Mouse (Mus musculus) urinary bladder, postnatal 4 days (tissue): ENCODE results near the gene Cstad.
A peak's percentile ranks its signal among the peaks of the same experiment; 100 is the strongest.

Experiments used
- DNase-seq, 2 experiments: peaks; one replicate each; pipeline ENCODE4 v3.0.0; 2021 to 2022; ENCODE audit warnings: low spot score in 2 of 2

Gene Cstad

DNA sequence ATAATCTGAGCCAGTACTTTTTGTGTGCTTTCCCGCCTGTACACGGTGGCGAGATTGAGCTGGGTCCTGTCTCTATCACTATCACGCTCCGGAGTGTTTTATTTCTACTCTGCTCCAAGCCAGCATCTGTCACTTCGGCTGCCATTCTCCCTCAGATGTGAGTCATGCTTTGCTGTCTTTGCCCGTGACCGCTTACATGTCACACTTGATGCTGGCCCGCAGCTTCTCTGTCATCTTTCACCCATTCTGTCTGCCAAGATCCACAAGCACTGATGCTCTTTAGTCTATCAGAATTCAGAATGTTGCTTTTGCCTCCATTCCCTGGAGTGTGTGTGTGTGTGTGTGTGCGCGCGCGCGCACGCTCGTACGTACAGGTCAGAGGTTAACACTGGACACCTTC is 33.5 kb downstream of the Cstad start:
- no peak for DNase-seq

DNA sequence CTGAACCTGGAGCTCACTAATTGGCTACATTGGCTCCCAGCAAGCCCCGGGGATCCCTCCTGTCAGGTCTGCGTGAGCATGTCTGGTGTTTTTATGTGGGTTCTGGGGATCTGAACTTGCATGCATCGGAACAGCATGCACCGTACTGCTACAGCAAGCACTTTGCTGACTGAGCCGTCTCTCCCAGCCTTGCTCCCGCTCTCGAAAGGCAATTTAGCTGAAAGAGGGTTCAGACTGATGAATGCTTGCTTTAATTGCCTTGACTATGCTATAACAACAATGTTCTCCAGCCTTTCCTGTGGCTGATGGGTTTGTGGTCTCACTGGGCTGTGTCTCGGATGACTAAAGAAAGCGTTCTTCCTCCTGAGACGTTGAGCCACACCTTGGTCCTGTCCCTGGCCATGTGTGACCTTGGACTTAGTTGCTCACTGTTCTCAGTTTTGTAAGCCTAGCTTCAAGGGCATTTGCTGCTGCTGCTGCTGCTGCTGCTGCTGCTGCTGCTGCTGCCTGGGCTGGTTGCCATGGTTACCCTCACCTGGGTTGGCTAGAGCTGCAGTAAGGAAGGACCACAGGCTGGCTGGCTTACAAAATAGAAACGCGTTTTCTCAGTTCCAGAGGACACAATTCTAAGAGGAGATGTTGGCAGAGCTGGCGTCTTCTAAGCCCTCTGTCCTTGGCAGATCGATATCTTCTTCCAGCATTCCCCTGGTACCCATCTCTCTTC is 34.4 kb downstream of the Cstad start:
- DNase-seq, result no peak

DNA sequence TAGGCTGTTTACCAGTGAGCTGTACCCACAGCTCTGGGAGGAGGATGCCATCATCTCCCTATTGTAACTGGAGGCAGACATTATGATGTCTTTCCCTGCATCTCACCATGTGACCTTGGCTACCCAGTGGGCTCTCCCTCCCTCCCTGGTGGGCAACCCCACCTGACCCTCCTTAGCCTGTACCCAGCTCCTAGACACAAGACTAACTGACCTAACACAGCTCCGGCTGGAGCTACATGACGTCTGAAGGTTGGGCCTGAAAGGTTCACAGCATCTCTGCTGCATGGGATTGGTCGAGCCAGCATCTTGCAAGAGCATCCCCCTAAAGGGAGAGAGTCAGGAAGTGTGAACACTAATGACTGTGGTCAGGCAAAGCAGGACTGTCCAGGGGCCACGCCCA is 35.0 kb downstream of the Cstad start:
- no peak for DNase-seq

DNA sequence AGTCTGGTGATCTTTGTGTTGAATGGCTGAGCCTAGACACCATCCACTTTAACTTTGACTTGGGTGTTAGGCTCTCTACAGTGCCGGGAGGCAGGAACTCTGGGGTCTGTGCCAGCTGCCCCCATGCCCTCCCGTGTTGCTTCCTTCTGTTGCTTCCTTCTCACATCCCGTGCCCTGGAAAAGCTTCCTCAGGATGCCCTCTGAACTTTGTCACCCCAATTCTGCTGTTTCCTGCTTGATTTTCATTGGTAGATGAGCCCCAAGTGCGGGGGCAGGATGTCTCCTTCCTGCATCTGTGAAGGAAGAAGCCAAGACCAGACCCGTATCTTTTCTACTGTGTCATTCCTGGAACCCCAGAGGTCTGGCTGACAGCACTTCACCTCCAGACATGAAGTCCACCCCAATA is 41.4 kb downstream of the Cstad start:
- no peak for DNase-seq

DNA sequence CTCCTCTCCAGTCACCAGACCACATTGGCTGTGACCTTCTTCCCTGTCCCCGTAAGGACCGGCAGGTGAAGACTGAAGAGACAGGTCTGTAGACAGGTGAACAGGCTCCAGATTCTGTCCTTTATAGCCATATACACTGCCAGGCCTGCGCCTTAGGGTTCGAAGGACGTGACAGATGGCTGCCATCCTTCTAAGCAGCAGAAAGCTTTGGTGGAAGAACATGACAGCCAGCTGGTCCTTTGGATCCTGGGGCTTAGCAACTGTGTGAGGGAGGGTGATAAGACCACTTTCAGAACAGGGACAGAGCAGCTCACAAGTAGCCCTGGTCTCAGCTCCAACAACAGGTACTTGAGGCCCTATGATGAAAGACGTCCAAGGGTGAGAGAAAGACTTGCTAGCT is 43.2 kb downstream of the Cstad start:
- DNase-seq, result no peak

DNA sequence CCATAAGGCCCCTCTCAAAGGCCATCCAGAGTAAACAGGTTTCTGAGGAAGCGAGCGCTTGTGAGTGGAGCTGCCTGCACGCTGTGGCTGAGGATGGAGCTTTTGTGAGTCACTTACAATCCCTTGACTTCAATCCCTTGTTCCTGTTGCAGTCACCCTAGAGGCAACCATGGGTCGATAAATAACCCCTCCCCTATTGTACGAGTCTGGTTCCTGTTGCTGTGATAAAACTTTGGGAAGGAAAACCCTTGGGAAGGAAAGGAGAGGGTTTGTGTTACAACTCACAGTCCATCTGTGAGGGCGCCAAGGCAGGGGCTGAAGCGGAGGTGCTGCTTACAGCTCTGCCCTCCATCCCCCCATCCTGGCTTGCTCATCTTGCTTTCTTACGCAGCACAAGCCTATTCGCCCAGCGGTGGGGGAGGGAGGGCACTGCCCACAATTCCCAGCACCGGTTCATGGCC is 45.2 kb downstream of the Cstad start:
- DNase-seq, result no peak

DNA sequence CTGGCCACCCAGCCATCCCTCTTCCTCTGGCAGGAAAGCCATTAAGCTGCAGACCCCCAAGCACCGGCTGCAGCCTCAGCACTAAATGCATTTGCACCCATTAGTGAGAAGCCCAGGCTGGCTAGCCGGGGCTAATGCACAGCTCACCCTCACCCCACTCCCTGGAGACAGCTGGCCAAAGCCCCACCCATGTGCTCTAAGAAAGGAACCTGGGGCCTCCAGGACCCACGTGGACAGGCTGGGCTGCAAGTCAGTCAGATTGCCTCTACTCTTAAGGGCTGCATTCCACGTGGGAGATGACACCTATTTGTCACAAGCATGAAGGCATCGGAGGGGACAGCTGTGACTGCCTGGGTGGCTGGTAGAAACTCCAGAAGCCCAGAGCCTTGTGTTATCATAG is 48.0 kb downstream of the Cstad start:
- no peak for DNase-seq

DNA sequence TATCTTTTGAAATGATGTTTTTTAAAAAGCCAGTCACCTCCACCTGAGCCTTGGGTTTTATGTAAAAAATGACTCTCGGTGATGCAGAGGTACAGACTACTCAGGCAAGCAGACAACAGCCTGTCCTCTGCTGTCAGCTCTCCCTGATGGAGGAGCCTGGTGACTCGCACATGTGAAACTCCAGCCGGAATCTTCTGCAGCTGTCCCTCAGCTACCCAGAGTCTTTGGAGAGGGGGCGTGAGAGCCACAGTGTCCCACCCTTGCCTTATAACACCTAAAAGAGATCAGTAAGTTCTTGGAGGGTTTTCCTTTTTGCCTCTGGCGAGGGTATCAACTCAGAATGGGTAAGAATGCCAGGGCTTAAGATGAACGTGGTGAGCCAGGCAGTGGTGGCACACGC is 48.6 kb downstream of the Cstad start:
- DNase-seq, result no peak

DNA sequence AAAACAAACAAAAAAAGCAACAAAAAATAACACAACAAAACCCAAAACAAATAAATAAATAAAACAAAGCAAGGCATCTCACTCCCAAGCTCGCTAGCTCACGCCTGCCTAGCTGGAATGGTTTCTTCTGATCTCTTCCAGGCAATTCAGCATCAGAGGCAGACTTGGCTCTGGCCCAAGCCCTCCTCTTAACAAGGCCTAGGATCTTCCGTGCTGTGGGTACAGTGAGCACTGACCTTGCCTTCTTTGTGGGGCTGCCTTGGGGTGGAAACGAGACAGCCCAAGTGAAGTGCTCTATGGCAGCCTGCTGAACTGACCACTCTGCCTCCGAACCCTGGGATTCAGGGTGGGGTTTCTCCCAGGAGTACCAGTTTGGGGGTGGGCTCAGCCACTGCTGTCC is 52.0 kb downstream of the Cstad start:
- DNase-seq, result peak; percentile 61 to 72

DNA sequence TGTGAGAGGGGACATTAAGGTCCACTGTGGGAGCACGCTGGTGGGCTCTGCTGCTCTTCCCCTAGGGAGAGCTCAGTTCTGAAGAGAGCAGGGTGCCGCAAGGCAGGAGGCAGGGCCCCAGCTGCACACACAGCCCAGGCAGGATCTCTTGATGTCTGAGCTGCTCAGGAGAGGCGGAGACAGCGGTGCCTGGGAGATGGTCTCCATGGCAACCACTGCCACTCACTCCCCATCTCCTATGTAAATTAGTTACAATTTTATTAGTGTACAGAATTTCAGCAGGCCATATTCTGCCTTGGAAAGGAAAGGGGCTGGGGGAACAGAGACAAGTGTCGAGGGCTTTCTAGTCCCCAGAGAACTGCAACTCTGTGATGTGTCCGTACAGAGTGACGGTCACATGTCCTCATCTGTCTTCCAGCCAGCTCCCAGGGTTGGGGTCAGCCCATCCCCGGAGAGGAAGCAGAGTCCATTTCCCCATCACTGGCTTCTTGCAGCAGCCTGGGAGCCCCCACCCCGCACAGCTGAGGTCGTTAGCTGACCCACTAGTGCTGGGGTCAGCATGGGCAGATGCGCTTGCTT is 52.6 kb downstream of the Cstad start:
- no peak for DNase-seq

DNA sequence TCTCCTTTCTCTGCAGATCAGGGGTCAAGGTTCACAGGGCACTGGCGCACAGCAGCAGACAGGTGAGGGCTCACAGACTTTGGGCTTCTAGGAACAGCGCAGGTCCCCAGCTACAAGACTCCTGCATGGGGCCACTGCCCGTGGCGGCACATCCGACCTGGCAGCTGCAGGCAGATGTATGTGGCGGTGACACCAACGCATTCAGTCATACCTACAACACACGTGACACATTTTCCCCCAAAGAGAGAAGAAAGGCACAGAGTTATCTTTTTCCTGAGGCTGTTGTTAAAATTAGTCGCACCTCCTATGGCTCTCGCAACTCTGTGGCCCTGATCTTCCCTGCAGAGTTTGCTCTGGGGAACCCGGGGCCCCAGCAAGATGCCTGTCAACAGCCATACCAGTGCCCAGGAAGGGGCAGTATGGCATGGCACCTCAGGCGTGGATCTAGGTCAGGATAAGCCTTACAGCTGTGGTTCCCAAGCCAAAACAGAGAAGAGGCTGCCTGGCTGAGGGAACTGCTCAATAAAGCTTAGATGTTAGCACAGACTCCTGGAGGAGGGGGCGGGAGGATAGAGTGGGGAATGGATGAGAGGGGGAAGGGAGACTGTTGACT is 53.1 kb downstream of the Cstad start:
- DNase-seq, result no peak

DNA sequence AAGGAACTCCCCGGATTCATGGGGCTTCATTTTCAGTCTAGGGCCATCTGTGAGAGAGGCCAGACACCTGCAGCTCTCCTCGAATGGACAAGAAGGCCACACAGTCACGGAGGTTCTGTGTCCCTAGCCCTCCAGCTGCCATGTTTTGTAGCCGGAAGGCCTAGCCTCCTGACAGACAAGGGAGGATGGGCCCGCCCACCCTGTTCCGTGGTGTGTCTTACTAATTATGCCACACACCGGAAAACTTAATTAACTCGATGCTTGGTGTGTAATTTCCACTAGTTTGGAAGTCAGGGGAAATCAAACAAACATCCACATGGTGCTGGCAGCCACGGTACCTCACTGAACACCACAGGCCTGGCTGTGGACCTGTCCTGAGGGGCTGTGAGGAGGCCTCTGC is 55.4 kb downstream of the Cstad start:
- DNase-seq, result no peak

DNA sequence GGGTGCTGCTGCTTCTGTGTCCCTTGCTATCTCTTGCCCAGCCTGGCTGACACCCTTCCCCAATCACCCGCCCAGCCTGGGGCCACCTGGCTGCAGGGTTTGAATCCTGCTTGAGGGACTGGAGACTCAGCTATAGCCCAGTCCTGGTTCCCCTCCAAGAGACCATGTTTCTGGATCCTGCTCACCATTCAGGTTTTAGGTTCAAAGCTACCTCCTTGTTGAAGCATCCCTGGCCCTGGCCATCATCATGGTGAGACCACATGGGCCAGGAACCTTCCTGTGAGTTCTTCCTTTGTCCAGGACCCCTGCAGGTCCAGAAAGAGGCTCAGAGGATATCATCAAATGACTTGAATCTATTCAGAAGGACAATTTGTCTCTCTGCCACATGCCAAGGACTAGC is 57.0 kb downstream of the Cstad start:
- DNase-seq, result no peak

DNA sequence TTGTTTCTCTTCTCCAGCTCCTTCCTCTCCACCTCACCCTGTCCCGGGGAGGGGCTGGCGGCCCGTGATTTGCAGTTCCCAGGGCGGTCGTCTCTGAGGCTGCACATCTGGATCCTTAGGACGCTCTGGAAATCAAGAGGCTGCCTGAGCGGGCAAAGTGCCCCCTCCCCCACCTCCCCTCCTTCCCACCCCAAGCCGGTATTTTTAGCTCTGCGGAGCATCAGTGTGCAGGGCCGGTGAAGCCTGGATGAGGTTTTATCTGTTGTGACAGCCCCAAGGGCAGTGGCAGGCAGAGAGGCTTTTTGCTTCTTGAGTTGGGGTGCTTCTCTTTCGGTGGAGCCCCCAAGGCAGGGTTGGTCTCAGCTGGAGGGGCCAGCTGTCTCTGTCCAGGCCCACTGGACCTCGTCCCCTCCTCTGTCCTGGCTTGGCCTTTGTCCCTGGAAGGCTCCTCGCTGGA is 57.8 kb downstream of the Cstad start:
- DNase-seq, result peak in 1 of 2 experiments; percentile 77

DNA sequence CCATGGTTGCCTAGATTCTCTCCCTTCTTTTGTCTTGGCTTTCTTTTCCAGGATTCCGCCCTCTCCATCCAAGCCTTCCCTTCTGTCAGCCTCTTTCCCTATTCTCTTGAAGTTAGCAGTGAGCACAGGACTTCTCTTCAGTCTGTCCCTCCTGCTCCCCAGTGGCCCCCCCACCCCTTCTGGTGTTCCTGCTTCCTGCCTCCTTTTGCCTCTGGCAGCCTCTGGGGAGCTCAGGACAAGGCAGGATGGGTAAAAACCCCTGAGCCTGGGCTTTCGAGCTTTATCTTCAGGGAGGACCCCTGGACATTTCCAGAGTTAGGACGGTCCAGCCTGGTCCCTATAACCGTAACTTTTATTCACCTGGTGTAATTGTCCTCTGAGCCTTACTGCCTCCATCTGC is 58.2 kb downstream of the Cstad start:
- no peak for DNase-seq

DNA sequence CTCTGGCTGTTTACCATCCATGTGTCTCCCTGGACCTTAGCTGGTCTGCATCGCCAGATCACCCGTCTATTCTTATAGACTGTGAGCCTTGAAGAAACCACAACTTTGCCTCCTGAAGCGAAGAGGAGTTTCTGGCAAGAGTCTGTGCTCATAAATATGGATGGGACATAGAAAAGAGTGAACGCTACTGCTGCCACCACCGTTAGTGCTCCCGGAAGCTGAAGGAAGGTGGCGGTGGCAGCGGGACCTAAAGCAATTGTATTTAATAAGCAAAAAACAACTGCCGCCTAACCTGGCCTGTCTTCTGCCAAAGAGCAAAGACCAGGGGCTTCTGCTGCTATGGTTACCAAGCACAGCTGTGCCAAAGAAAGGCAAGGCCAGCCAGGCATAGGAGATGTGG is 59.3 kb downstream of the Cstad start:
- DNase-seq, result no peak

DNA sequence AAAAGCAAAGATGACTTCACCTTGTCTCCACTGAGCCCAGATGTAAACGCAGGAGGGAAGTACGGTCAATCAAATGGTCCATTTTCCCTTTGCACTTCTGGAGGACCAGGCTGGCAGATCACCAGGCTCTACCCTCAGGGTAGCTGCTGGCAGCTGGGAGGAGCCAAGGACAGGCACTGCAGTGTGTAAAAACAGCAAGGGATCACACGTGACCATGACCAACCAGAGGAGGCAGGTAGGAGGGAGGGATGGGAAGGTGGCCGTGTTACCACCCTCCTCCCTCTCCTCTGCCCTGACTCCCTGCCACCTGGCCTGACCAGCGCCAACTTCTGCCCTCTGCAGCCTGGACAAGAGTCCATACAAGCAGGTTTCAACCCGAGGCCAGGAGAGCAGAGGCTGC is 59.7 kb downstream of the Cstad start:
- DNase-seq, result no peak

DNA sequence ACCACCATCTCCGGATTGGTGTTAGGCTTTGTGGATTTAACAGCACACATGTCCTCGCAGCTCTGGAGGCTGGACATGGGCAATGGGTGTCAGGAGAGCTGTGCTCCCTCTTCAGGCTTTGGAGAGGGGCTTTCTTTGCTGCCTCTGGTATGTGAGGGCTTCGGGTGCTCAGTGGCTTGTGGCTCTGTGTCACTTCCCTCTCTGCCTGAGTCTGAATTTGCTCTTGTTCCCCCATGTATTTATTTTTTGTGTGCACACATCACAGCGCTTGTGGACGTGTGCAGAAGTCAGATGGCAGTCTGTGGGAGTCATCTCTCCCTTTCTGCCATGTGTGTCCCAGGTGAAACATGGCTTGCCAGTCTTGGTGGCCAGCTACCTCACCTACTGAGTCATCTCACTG is 60.9 kb downstream of the Cstad start:
- DNase-seq, result no peak

DNA sequence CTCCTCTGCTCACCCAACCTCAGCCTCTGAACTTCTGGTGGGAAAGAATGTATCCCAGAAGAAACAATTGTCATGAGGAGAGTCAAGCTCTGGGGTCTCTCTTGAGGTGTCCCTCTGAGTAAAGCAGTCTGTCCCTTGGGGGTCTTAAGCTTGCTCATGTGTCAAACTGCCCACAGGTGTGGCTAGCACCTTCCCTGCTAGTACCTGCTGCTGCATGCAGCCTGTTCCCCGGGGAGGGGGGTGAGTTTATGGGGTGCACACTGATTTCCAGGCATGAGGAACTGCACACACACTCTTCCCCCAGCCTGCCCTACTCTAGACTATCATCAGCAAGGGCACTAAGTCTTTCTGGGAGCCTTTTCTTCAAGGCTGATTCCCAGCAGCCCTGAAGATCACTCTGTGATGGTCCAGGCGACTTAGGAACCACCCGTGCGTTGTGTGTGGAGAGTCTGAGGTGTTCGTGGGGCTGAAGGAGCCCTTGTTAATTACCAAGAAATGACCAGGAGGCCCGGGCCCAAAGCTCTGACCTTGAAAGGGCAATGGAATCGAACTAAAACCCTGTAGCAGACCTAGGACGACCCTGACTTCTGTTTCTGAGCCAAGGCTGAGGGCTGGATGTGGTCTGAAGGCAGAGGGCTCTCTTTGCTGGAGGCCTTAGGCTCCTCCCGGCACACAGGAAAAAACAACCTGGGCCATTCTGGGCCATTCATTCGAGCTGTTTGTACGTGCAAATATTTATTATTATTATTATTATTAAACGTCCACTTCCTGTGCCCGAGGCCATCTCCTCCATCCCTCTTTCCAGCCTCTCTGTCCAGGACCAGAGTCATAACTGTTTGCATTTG is 62.1 kb downstream of the Cstad start:
- DNase-seq, result no peak

DNA sequence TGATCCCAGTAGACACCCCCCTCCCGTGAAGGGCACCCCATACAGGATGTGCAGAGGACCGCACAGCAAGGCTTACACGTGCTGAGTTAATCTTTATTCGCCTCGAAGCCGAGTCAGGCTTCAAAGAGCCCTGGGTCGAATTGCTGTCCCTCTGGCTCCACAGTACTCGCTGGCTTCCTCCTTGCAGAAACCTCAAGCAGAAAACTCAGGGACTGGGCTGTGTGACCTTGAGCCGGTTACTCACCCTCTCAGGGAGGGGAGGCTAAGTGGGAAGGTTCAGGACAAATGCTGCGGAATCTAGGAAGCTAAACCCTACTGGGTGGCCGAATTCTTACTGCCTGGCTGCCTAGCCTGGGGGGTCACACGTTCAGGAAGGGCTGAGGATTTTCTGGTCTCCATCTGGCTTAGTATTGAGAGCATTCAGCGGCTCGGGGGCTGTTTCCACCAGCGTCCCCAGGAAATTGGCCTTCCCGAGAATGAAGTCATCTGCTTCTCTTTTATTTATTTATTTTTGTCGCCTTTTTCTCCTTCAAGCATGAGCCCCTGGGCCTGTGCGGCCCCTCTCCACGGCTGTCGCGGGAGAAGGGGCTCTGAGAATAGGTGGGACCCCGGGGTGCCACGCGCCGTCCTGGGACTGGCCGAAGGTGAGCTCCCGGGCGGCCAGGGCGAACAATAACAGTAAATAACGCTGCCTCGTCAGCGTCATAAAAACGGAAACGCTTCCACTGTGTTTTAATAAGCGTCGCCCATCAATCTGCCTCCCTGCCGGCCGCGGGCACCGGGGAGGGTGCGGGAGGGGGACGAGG is 63.0 kb downstream of the Cstad start:
- peak in 1 of 2 experiments; percentile 62 for DNase-seq

DNA sequence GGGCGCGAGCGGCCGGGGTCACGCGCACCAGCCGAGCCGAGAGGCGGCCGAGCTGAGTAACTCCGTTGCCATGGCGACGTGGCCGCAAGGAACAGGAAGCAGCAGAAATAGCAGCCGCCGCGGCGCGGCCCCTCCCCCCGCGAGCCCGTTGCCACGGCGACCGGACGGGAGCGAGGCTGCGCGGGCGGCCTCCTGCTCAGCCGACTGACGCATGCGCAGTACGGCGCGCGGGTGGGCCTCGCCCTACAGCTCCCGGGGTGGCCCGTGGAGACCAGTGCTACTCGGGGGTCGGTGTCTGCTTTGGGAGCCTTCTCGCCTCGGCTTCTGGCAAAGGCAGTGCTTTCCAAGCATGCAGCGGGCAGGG is 63.6 kb downstream of the Cstad start:
- peak; percentile 99 to 100 for DNase-seq
